Mouse (Mus musculus) spleen, adult 2 months (tissue): ENCODE measurements around the gene Tsc22d2. TPM values are rescaled to one million over a fixed set of nuclear protein-coding genes. Genes with fewer than 3 reads are reported as not detected.

Experiments used
- DNase-seq, 2 experiments: peaks; one replicate each; pipeline versions ENCODE4 v3.0.0 to v3.0.0-alpha.2; 2012 to 2021; ENCODE audit warnings: low spot score in 2 of 2, low read depth in 1 of 2
- H3K27ac ChIP-seq: fragments of 200-500 bp; 2 replicates; pipeline ENCODE4 v1.5.1; 2012; ENCODE audit warnings: low read length, inconsistent platforms; ENCODE audit not compliant: insufficient read depth
- H3K27me3 ChIP-seq: fragments of 200-500 bp; 2 replicates; pipeline ENCODE4 v1.6.1; 2012; ENCODE audit warnings: mild to moderate bottlenecking, moderate library complexity, low read length, inconsistent platforms; ENCODE audit not compliant: control insufficient read depth, insufficient read depth
- H3K36me3 ChIP-seq: fragments of 200-500 bp; 2 replicates; pipeline ENCODE4 v1.6.1; 2012; ENCODE audit warnings: mild to moderate bottlenecking, low read length, inconsistent platforms; ENCODE audit not compliant: control insufficient read depth, insufficient read depth
- H3K4me1 ChIP-seq: fragments of 200-500 bp; 2 replicates; pipeline ENCODE4 v1.6.1; 2011; ENCODE audit warnings: inconsistent platforms; ENCODE audit not compliant: control insufficient read depth, insufficient read depth, insufficient read length
- H3K4me3 ChIP-seq: fragments of 200-500 bp; 2 replicates; pipeline ENCODE4 v1.5.1; 2011; ENCODE audit warnings: mild to moderate bottlenecking, inconsistent platforms; ENCODE audit not compliant: insufficient read depth, insufficient read length; ENCODE audit errors: extremely low read depth
- CTCF ChIP-seq: fragments of 200-500 bp; IDR thresholded peaks from 2 replicates; pipeline ENCODE4 v1.5.1; 2011; ENCODE audit warnings: mild to moderate bottlenecking, inconsistent platforms; ENCODE audit not compliant: insufficient read depth, insufficient read length, insufficient replicate concordance; ENCODE audit errors: extremely low read depth
- POLR2A ChIP-seq: fragments of 200-500 bp; IDR thresholded peaks from 2 replicates; pipeline ENCODE4 v1.6.1; 2011; ENCODE audit warnings: low read depth, low read length, inconsistent platforms
- WGBS: fragments of 180-500 bp; shearing (Covaris S2); methylation state at CpG from one replicate; pipeline ENCODE4 v1.1.7; 2018; 5-methylcytosine and 5-hydroxymethylcytosine counted together
- polyA plus RNA-seq: library from polyadenylated mRNA; depleted of rRNA; stranded (reverse); fragments of >200 nt; gene quantifications from 2 replicates; pipeline ENCODE4 v1.2.3, GENCODE M21; 2012

Tsc22d2 gene
- polyA plus RNA-seq, 1 experiment, result 12.3 TPM

- peaks cover 2% of the 10 kb centered on the region; the same call in 1 of the 2 replicates for H3K4me1 ChIP-seq
- DNase-seq, result no peak
- H3K4me3 ChIP-seq, result no peak overlapping the region; the same call in 1 of the 2 replicates
- no peaks in the 10 kb centered on the region for H3K27me3 ChIP-seq
- H3K36me3 ChIP-seq, result no peaks in the 10 kb centered on the region
- no peak for TF ChIP-seq CTCF
- TF ChIP-seq POLR2A, result no peak
- 35% methylated on average over 8 of the region's 8 CpGs for WGBS
- H3K27ac ChIP-seq, result no peak overlapping the region
These were observed 73.7 kb downstream of the Tsc22d2 start for GRCm38 (mm10) chr3:58487999-58488775.

DNA sequence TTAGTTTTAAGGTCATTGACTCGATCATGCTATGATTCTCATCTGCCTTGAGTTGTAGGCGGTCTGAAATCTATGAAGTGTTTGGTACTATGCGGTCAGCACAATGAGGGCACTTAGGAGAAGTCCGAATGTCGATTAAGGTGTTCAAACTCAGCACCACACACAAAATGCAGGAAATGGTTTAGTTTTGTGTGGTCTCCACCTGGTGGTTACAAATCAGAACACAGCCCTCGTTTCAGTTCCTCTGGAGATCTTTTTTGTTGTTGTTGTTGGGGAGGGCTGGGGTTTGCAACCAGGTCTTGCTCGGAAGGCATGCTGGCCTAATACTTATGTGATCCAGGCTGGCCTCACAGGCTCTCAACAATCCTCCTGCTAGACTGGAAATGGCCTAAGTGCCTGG lies 76.3 kb downstream of the Tsc22d2 start:
- peak in 1 of 2 experiments; percentile 36 for DNase-seq
- H3K27ac ChIP-seq, result no peak overlapping the region
- no peak overlapping the region for H3K4me3 ChIP-seq
- peaks cover 2% of the 10 kb centered on the region; the same call in 1 of the 2 replicates for H3K4me1 ChIP-seq
- TF ChIP-seq CTCF (no peak; the same call in 1 of the 2 replicates), POLR2A (no peak)
- no peaks in the 10 kb centered on the region for H3K27me3 ChIP-seq
- WGBS, result 48% methylated on average over 7 of the region's 7 CpGs
- no peaks in the 10 kb centered on the region for H3K36me3 ChIP-seq

GRCm38 (mm10) chr3:58493621-58494020 lies 79.1 kb downstream of the Tsc22d2 start:
- Histone ChIP-seq H3K36me3 (no peaks in the 10 kb centered on the region), H3K4me3 (no peak overlapping the region), H3K4me1 (peaks cover 2% of the 10 kb centered on the region; the same call in 1 of the 2 replicates), H3K27me3 (no peaks in the 10 kb centered on the region), H3K27ac (no peak overlapping the region)
- no peak for TF ChIP-seq CTCF
- TF ChIP-seq POLR2A, result no peak
- WGBS, result 72% methylated on average over 4 of the region's 4 CpGs
- DNase-seq, result no peak

GRCm38 (mm10) chr3:58501961-58502360 lies 87.4 kb downstream of the Tsc22d2 start:
- DNase-seq, result peak in 1 of 2 experiments; percentile 39
- no peaks in the 10 kb centered on the region; the same call in 1 of the 2 replicates for H3K4me1 ChIP-seq
- H3K4me3 ChIP-seq, result no peak overlapping the region
- peak overlapping the region; percentile 44; the same call in 1 of the 2 replicates for H3K27ac ChIP-seq
- no peaks in the 10 kb centered on the region for H3K27me3 ChIP-seq
- WGBS, result 8% methylated on average over 2 of the region's 2 CpGs
- no peaks in the 10 kb centered on the region for H3K36me3 ChIP-seq
- no peak for TF ChIP-seq POLR2A
- no peak for TF ChIP-seq CTCF

GRCm38 (mm10) chr3:58503720-58504333 lies 89.3 kb downstream of the Tsc22d2 start:
- TF ChIP-seq POLR2A (no peak), CTCF (no peak)
- Histone ChIP-seq H3K36me3 (no peaks in the 10 kb centered on the region), H3K27me3 (no peaks in the 10 kb centered on the region), H3K4me1 (peaks cover 4% of the 10 kb centered on the region; the same call in 1 of the 2 replicates), H3K4me3 (no peak overlapping the region), H3K27ac (no peak overlapping the region)
- no peak for DNase-seq
- WGBS, result 53% methylated on average over 3 of the region's 3 CpGs

DNA sequence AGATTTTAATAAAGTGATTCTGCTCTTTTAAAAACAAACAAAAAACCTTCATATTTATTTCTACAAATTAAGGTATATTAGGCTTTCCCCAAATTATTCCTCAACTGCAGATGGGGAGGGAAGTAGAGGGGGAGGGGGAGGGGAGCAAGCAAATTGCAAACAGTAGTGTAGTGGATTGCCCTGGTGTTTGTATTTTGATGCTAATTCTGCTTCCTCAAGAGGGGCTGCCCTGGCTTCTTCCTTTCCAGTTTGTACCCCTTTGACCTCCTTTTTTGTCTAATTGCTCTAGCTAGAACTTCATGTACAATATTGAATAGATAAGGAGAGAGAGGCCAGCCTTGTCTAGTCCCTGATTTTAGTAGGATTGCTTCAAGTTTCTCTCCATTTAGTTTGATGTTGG lies 90.2 kb downstream of the Tsc22d2 start:
- Histone ChIP-seq H3K36me3 (no peaks in the 10 kb centered on the region), H3K27me3 (no peaks in the 10 kb centered on the region), H3K4me1 (peaks cover 6% of the 10 kb centered on the region; the same call in 1 of the 2 replicates), H3K27ac (no peak overlapping the region), H3K4me3 (no peak overlapping the region)
- no peak for TF ChIP-seq CTCF
- TF ChIP-seq POLR2A, result no peak
- no peak for DNase-seq
